Mouse (Mus musculus) thymus, adult 2 months (tissue): ENCODE measurements around the gene Aplnr. TPM values are rescaled to one million over a fixed set of nuclear protein-coding genes. Genes with fewer than 3 reads are reported as not detected.

ENCODE experiments used
- DNase-seq: peaks from one replicate; pipeline ENCODE4 v3.0.0; 2021
- H3K27ac ChIP-seq: fragments of 200-500 bp; 2 replicates; pipeline ENCODE4 v1.5.1; 2012; ENCODE audit warnings: low read length, control low read depth; ENCODE audit not compliant: control insufficient read depth, insufficient read depth
- H3K27me3 ChIP-seq: fragments of 200-500 bp; 2 replicates; pipeline ENCODE4 v1.6.1; 2012; ENCODE audit warnings: mild to moderate bottlenecking, low read length, moderate library complexity, mixed read lengths; ENCODE audit not compliant: control insufficient read depth, insufficient read depth
- H3K36me3 ChIP-seq: fragments of 200-500 bp; 2 replicates; pipeline ENCODE4 v1.6.1; 2012; ENCODE audit warnings: mild to moderate bottlenecking, low read length, moderate library complexity; ENCODE audit not compliant: control insufficient read depth, insufficient read depth
- H3K4me1 ChIP-seq: fragments of 200-500 bp; replicated peaks from 2 replicates; pipeline ENCODE4 v1.6.1; 2012; ENCODE audit warnings: low read length; ENCODE audit not compliant: control insufficient read depth, insufficient read depth
- H3K4me3 ChIP-seq: fragments of 200-500 bp; 2 replicates; pipeline ENCODE4 v1.5.1; 2012; ENCODE audit warnings: mild to moderate bottlenecking, low read length, control low read depth, moderate library complexity; ENCODE audit not compliant: control insufficient read depth, insufficient read depth
- CTCF ChIP-seq: fragments of 200-500 bp; IDR thresholded peaks from 2 replicates; pipeline ENCODE4 v1.5.1; 2012; ENCODE audit warnings: mild to moderate bottlenecking, control low read depth, low read length, moderate library complexity, borderline replicate concordance; ENCODE audit not compliant: control insufficient read depth, poor library complexity, insufficient read depth; ENCODE audit errors: extremely low read depth
- POLR2A ChIP-seq: fragments of 200-500 bp; IDR thresholded peaks from 2 replicates; pipeline ENCODE4 v1.6.1; 2012; ENCODE audit warnings: mild to moderate bottlenecking, low read length, control low read depth, moderate library complexity; ENCODE audit not compliant: control insufficient read depth, poor library complexity, insufficient read depth; ENCODE audit errors: extremely low read depth
- WGBS: fragments of 180-500 bp; shearing (Covaris S2); methylation state at CpG from one replicate; pipeline ENCODE4 v1.1.7; 2018; 5-methylcytosine and 5-hydroxymethylcytosine counted together
- polyA plus RNA-seq: library from polyadenylated mRNA; depleted of rRNA; stranded (reverse); fragments of >200 nt; gene quantifications from 2 replicates; pipeline ENCODE4 v1.2.3, GENCODE M21; 2012

Gene Aplnr
- polyA plus RNA-seq, 1 experiment, result 4.5 TPM

GRCm38 (mm10) chr2:85145346-85145745 lies 9.3 kb downstream of the Aplnr start:
- 71% methylated on average over 3 of the region's 3 CpGs for WGBS
- TF ChIP-seq POLR2A, result no peak
- no peak for TF ChIP-seq CTCF
- Histone ChIP-seq H3K4me1 (no peaks in the 10 kb centered on the region), H3K4me3 (no peak overlapping the region), H3K36me3 (no peaks in the 10 kb centered on the region), H3K27ac (no peak overlapping the region), H3K27me3 (no peaks in the 10 kb centered on the region)
- no peak for DNase-seq

GRCm38 (mm10) chr2:85147481-85147880 lies 11.5 kb downstream of the Aplnr start:
- H3K36me3 ChIP-seq, result no peaks in the 10 kb centered on the region
- TF ChIP-seq CTCF, result no peak
- TF ChIP-seq POLR2A, result no peak
- no peaks in the 10 kb centered on the region for H3K27me3 ChIP-seq
- DNase-seq, result no peak
- H3K27ac ChIP-seq, result no peak overlapping the region
- H3K4me3 ChIP-seq, result no peak overlapping the region
- 85% methylated on average over 2 of the region's 2 CpGs for WGBS
- H3K4me1 ChIP-seq, result no peaks in the 10 kb centered on the region

GRCm38 (mm10) chr2:85150373-85150772 lies 14.3 kb downstream of the Aplnr start:
- H3K4me1 ChIP-seq, result no peaks in the 10 kb centered on the region
- H3K27me3 ChIP-seq, result no peaks in the 10 kb centered on the region
- H3K4me3 ChIP-seq, result no peak overlapping the region
- no peak overlapping the region for H3K27ac ChIP-seq
- no peaks in the 10 kb centered on the region for H3K36me3 ChIP-seq
- no peak for DNase-seq
- WGBS, result 71% methylated on average over 1 of the region's 1 CpGs
- TF ChIP-seq CTCF (no peak), POLR2A (no peak)

GRCm38 (mm10) chr2:85151233-85151632 lies 15.2 kb downstream of the Aplnr start:
- DNase-seq, result no peak
- no peak for TF ChIP-seq POLR2A
- TF ChIP-seq CTCF, result no peak
- Histone ChIP-seq H3K27ac (no peak overlapping the region), H3K27me3 (no peaks in the 10 kb centered on the region), H3K4me3 (no peak overlapping the region), H3K4me1 (no peaks in the 10 kb centered on the region), H3K36me3 (no peaks in the 10 kb centered on the region)
- 99% methylated on average over 2 of the region's 2 CpGs for WGBS

GRCm38 (mm10) chr2:85155334-85155733 lies 19.3 kb downstream of the Aplnr start:
- no peak overlapping the region for H3K4me3 ChIP-seq
- H3K27me3 ChIP-seq, result no peaks in the 10 kb centered on the region
- no peaks in the 10 kb centered on the region for H3K4me1 ChIP-seq
- H3K36me3 ChIP-seq, result no peaks in the 10 kb centered on the region
- no peak overlapping the region for H3K27ac ChIP-seq
- TF ChIP-seq CTCF, result no peak
- no peak for TF ChIP-seq POLR2A
- WGBS, result 89% methylated on average over 9 of the region's 9 CpGs
- no peak for DNase-seq

GRCm38 (mm10) chr2:85156136-85156535 lies 20.1 kb downstream of the Aplnr start:
- DNase-seq, result no peak
- no peaks in the 10 kb centered on the region for H3K27me3 ChIP-seq

GRCm38 (mm10) chr2:85157382-85157781 lies 21.4 kb downstream of the Aplnr start:
- DNase-seq, result no peak
- Histone ChIP-seq H3K36me3 (no peaks in the 10 kb centered on the region), H3K27me3 (no peaks in the 10 kb centered on the region), H3K4me3 (no peak overlapping the region), H3K4me1 (no peaks in the 10 kb centered on the region), H3K27ac (no peak overlapping the region)
- TF ChIP-seq CTCF, result no peak
- no peak for TF ChIP-seq POLR2A
- WGBS, result 64% methylated on average over 3 of the region's 3 CpGs

More at GRCm38 (mm10) chr2:85156136-85156535, 20.1 kb downstream of the Aplnr start:
- no peaks in the 10 kb centered on the region for H3K36me3 ChIP-seq
- TF ChIP-seq CTCF (no peak), POLR2A (no peak)
- H3K4me3 ChIP-seq, result no peak overlapping the region
- 73% methylated on average over 5 of the region's 5 CpGs for WGBS
- H3K4me1 ChIP-seq, result no peaks in the 10 kb centered on the region
- H3K27ac ChIP-seq, result no peak overlapping the region
